In genomic region chr19:3999121-3999730, GRCm38 (mm10) we compare ENCODE assay signal across 9 mouse cellular contexts. TPM values are rescaled to one million over a fixed set of nuclear protein-coding genes. Genes with fewer than 3 reads are reported as not detected.
DNase-seq lines count a peak whose midpoint lies in the region; ATAC-seq lines count a peak whose summit lies in the region.
"Had no signal": no experiment of that assay in that cellular context is flagged by ENCODE, and none has a peak within 500 bp of the region (broad histone marks: within the 10 kb centered on the region; RNA-seq: fewer than 3 reads in every experiment).

No protein-coding gene starts in this region.

- no peak overlapping the region for H3K27ac ChIP-seq in heart, embryonic 15.5 days
- H3K27ac ChIP-seq in hindbrain, embryonic 13.5 days = 0 out of 2 replicates have a peak overlapping the region, but pooled peaks have one; percentile 98
- no peak overlapping the region for H3K27ac ChIP-seq in midbrain, embryonic 14.5 days (replicated peaks; ENCODE audit: low read depth, low read length)

- ATAC-seq in heart, embryonic 15.5 days (replicated peaks; ENCODE audit: insufficient number of reproducible peaks, insufficient read depth, low FRiP score, low read depth) = no peak
- no peak for ATAC-seq in hindbrain, embryonic 13.5 days (ENCODE audit: low FRiP score)
- ATAC-seq in midbrain, embryonic 14.5 days (ENCODE audit: low FRiP score, low TSS enrichment) = no peak

- whole genome bisulfite sequencing in heart, embryonic 15.5 days = 78% methylated on average over 9 of the region's 9 CpGs
- WGBS in hindbrain, embryonic 13.5 days = 89% methylated on average over 9 of the region's 9 CpGs
- 86% methylated on average over 9 of the region's 9 CpGs for WGBS in midbrain, embryonic 14.5 days

- intact Hi-C loops in left cerebral cortex, postnatal 14 days (cut with DNase I) = no loop called here

- H3K9me3 ChIP-seq in heart, embryonic 15.5 days (replicated peaks) = no peaks in the 10 kb centered on the region
- no peaks in the 10 kb centered on the region for H3K9me3 ChIP-seq in hindbrain, embryonic 13.5 days
- no peaks in the 10 kb centered on the region for H3K9me3 ChIP-seq in midbrain, embryonic 14.5 days (ENCODE audit: control insufficient read depth, low read length)

- peak overlapping the region; percentile 95 for H3K4me2 ChIP-seq in heart, embryonic 15.5 days
- H3K4me2 ChIP-seq in hindbrain, embryonic 13.5 days = peak overlapping the region; percentile 86
- peak overlapping the region; percentile 89 for H3K4me2 ChIP-seq in midbrain, embryonic 14.5 days (ENCODE audit: low read length)

- peak overlapping the region; percentile 53 for H3K9ac ChIP-seq in heart, embryonic 15.5 days
- peak overlapping the region; percentile 95; the same call in 1 of the 2 replicates for H3K9ac ChIP-seq in hindbrain, embryonic 13.5 days
- H3K9ac ChIP-seq in midbrain, embryonic 14.5 days (replicated peaks; ENCODE audit: low read length) = no peak overlapping the region

- no peaks in the 10 kb centered on the region for H3K27me3 ChIP-seq in heart, embryonic 15.5 days
- H3K27me3 ChIP-seq in hindbrain, embryonic 13.5 days = no peaks in the 10 kb centered on the region; the same call in 1 of the 2 replicates
- H3K27me3 ChIP-seq in midbrain, embryonic 14.5 days (ENCODE audit: control insufficient read depth, insufficient read depth, low read length) = no peaks in the 10 kb centered on the region

- H3K36me3 ChIP-seq in heart, embryonic 15.5 days = no peaks in the 10 kb centered on the region
- H3K36me3 ChIP-seq in hindbrain, embryonic 13.5 days = 0 out of 2 replicates have a peak, but pooled peaks cover under 1% of the 10 kb centered on the region
- H3K36me3 ChIP-seq in midbrain, embryonic 14.5 days (ENCODE audit: control insufficient read depth, insufficient read depth, low read length) = no peaks in the 10 kb centered on the region

- no peak for DNase-seq in heart, postnatal 4 days
- DNase-seq in MEL-GATA-1-ER (ENCODE audit: extremely low read depth, low read depth) = peak; percentile 44
- no peak for DNase-seq in midbrain, embryonic 14.5 days
- DNase-seq in urinary bladder, adult 18-20 months (ENCODE audit: low spot score in 2 of 2) = no peak
- DNase-seq in left cerebral cortex, postnatal 14 days (ENCODE audit: low spot score in 2 of 2) = no peak
- DNase-seq in adrenal gland, postnatal 10 days = no peak
- DNase-seq: lung, adult 2 months had no signal

- peaks cover 37% of the 10 kb centered on the region for H3K4me1 ChIP-seq in heart, embryonic 15.5 days (replicated peaks)
- H3K4me1 ChIP-seq in hindbrain, embryonic 13.5 days (replicated peaks) = peaks cover 19% of the 10 kb centered on the region
- H3K4me1 ChIP-seq in midbrain, embryonic 14.5 days (ENCODE audit: control insufficient read depth, insufficient read depth, low read length) = peaks cover 16% of the 10 kb centered on the region

- H3K4me3 ChIP-seq in heart, embryonic 15.5 days = peak overlapping the region; percentile 87
- H3K4me3 ChIP-seq in hindbrain, embryonic 13.5 days = peak overlapping the region; percentile 69
- 0 out of 2 replicates have a peak overlapping the region, but pooled peaks have one; percentile 54 for H3K4me3 ChIP-seq in midbrain, embryonic 14.5 days (replicated peaks; ENCODE audit: low read depth, low read length)

RNA-seq across cellular contexts. Expression of gene Nudt8, which starts 1.2 kb away (rescaled TPM):
- polyA plus RNA-seq in heart, embryonic 15.5 days (2015; fragmentation: Nextera tagmentation; extraction: Ambion mirVana) = 53.0 and 55.9 TPM in 2 replicates
- total RNA-seq in heart, postnatal 4 days (2021) = 10 to 100 TPM; 56.6 to 63.2 TPM
- polyA plus RNA-seq in hindbrain, embryonic 13.5 days (2015; fragmentation: Nextera tagmentation; extraction: Ambion mirVana) = 22.3 and 27.5 TPM in 2 replicates
- 26.8 and 30.3 TPM in 2 replicates for polyA plus RNA-seq in midbrain, embryonic 14.5 days (2014; fragmentation: Nextera tagmentation; extraction: Ambion mirVana)
- total RNA-seq in left cerebral cortex, postnatal 14 days (2021) = 10 to 100 TPM in 1 of 2 experiments, 1 to 10 TPM in 1; 8.5 to 10.3 TPM
- total RNA-seq in adrenal gland, postnatal 10 days (2021) = 10 to 100 TPM; 39.4 to 40.5 TPM

RNA-seq across cellular contexts. Expression of gene Gm49405, which starts 1.2 kb away (rescaled TPM):
- polyA plus RNA-seq in heart, embryonic 15.5 days (2015; fragmentation: Nextera tagmentation; extraction: Ambion mirVana) = 4.5 and 5.4 TPM in 2 replicates
- total RNA-seq in heart, postnatal 4 days (2021) = 1 to 10 TPM; 1.4 to 2.4 TPM
- polyA plus RNA-seq in hindbrain, embryonic 13.5 days (2015; fragmentation: Nextera tagmentation; extraction: Ambion mirVana) = 5.2 and 5.3 TPM in 2 replicates
- polyA plus RNA-seq in midbrain, embryonic 14.5 days (2014; fragmentation: Nextera tagmentation; extraction: Ambion mirVana) = 3.3 and 3.9 TPM in 2 replicates
- total RNA-seq in left cerebral cortex, postnatal 14 days (2021) = 1 to 10 TPM; 1.2 to 1.6 TPM
- 1 to 10 TPM in 1 of 2 experiments, under 1 TPM in 1; 0.72 to 1.9 TPM for total RNA-seq in adrenal gland, postnatal 10 days (2021)

RNA-seq across cellular contexts. Expression of gene Doc2g, which starts 3.9 kb away (rescaled TPM):
- polyA plus RNA-seq in heart, embryonic 15.5 days (2015; fragmentation: Nextera tagmentation; extraction: Ambion mirVana) = 72.2 and 80.1 TPM in 2 replicates
- total RNA-seq in heart, postnatal 4 days (2021) = 100 to 1,000 TPM; 106 to 120 TPM
- 6.5 and 7.8 TPM in 2 replicates for polyA plus RNA-seq in hindbrain, embryonic 13.5 days (2015; fragmentation: Nextera tagmentation; extraction: Ambion mirVana)
- polyA plus RNA-seq in midbrain, embryonic 14.5 days (2014; fragmentation: Nextera tagmentation; extraction: Ambion mirVana) = 5.7 and 7.1 TPM in 2 replicates
- total RNA-seq in left cerebral cortex, postnatal 14 days (2021) = 1 to 10 TPM; 3.2 to 3.5 TPM
- 1 to 10 TPM; 1.3 to 3.0 TPM for total RNA-seq in adrenal gland, postnatal 10 days (2021)

RNA-seq across cellular contexts. Expression of gene Tbx10, which starts 6.7 kb away (rescaled TPM):
- polyA plus RNA-seq in heart, embryonic 15.5 days (2015; fragmentation: Nextera tagmentation; extraction: Ambion mirVana) = not detected in 2 replicates
- total RNA-seq in heart, postnatal 4 days (2021) = not detected
- 0.32 and 1.2 TPM in 2 replicates for polyA plus RNA-seq in hindbrain, embryonic 13.5 days (2015; fragmentation: Nextera tagmentation; extraction: Ambion mirVana)
- not detected in 2 replicates for polyA plus RNA-seq in midbrain, embryonic 14.5 days (2014; fragmentation: Nextera tagmentation; extraction: Ambion mirVana)
- total RNA-seq in left cerebral cortex, postnatal 14 days (2021) = not detected
- not detected for total RNA-seq in adrenal gland, postnatal 10 days (2021)

RNA-seq across cellular contexts. Expression of gene Acy3, which starts 12.9 kb away (rescaled TPM):
- polyA plus RNA-seq in heart, embryonic 15.5 days (2015; fragmentation: Nextera tagmentation; extraction: Ambion mirVana) = 11.3 and 12.9 TPM in 2 replicates
- total RNA-seq in heart, postnatal 4 days (2021) = 10 to 100 TPM; 10.6 to 12.0 TPM
- 2.3 TPM in 2 replicates for polyA plus RNA-seq in hindbrain, embryonic 13.5 days (2015; fragmentation: Nextera tagmentation; extraction: Ambion mirVana)
- 0.96 and 2.2 TPM in 2 replicates for polyA plus RNA-seq in midbrain, embryonic 14.5 days (2014; fragmentation: Nextera tagmentation; extraction: Ambion mirVana)
- 1 to 10 TPM; 1.8 to 3.1 TPM for total RNA-seq in left cerebral cortex, postnatal 14 days (2021)
- 10 to 100 TPM; 32.0 to 33.3 TPM for total RNA-seq in adrenal gland, postnatal 10 days (2021)

Comparison
In these comparisons a context has a peak if more than half of its experiments do, and no peak if none do; other contexts are left out.
1. RNA of gene Doc2g, which starts 3.9 kb away (total RNA-seq): 106 to 120 TPM in heart, postnatal 4 days; 3.2 to 3.5 TPM in left cerebral cortex, postnatal 14 days and 1.3 to 3.0 TPM in adrenal gland, postnatal 10 days; every median in the first group is over 10 times any median in the second.
2. Peak in every context shown above with its lines, with median percentiles within 50 percentile points of each other: H3K4me2 ChIP-seq and H3K4me3 ChIP-seq.